Mouse (Mus musculus) lung, adult 2 months (tissue): Measurements from ENCODE around the gene Lrpap1.

ENCODE experiments used
- CTCF ChIP-seq: fragments of 200-500 bp; IDR thresholded peaks from 2 replicates; pipeline ENCODE4 v1.5.1; 2011; ENCODE audit warnings: mild to moderate bottlenecking, low read length, control low read depth; ENCODE audit not compliant: insufficient read depth
- POLR2A ChIP-seq: fragments of 200-500 bp; IDR thresholded peaks from 2 replicates; pipeline ENCODE4 v1.6.1; 2011; ENCODE audit warnings: low read depth, mild to moderate bottlenecking, control low read depth, low read length, borderline replicate concordance; ENCODE audit errors: extremely low read depth

- TF ChIP-seq CTCF = no peak
- TF ChIP-seq POLR2A = no peak
Measured at GRCm38 (mm10) chr5:35142910-35143309, 37.3 kb upstream of the Lrpap1 start.
